Mouse (Mus musculus): ENCODE measurements at regions not wholly inside any gene's neighbourhood (a gene's known extent, or its start where the extent isn't known, plus 50 kb on each side); places are given as distances from the start of the nearest gene placed in this dataset.
A peak's percentile ranks its signal among the peaks of the same experiment; 100 is the strongest.

DNA sequence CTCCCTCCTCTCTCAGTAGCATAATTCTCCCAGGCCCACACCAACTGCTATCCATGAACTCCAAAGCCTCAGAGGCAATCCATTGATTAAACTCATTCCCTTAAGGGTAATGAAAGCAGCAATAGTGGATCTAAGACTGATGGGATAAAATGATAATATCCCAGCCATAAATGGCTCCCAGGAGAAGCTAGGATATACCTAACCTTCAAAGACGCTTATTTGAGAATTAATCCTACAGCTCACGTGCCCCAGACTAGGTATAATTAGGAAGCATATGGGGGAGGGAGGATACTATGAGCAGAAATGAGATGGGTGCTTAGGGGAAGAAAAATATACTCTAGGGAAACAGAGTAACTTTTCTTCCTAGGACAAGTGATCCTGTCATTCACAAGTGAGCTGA, 52.8 kb upstream of the Rnf32 start:
- DNase-seq (ENCODE audit: low read depth, low spot score): no peak

DNA sequence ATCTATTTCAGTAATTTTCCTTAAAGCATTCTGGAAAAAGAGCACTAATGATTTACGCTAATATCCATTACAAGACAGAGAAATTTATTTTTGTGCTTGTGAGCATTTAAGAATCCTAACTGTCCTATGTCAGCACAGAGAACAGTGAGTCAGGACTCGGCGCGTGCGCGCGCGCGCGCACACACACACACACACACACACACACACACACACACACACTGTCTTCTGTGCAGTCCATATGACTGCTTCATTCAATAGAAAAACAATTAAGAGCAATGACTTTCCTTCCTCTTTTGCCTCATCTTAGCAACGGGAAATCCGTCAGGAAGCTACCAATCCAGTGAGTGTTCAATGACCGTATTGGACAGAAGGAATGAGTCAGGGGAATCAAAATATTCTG, 53.3 kb upstream of the Rnf32 start:
- DNase-seq (ENCODE audit: low read depth, low spot score): no peak

DNA sequence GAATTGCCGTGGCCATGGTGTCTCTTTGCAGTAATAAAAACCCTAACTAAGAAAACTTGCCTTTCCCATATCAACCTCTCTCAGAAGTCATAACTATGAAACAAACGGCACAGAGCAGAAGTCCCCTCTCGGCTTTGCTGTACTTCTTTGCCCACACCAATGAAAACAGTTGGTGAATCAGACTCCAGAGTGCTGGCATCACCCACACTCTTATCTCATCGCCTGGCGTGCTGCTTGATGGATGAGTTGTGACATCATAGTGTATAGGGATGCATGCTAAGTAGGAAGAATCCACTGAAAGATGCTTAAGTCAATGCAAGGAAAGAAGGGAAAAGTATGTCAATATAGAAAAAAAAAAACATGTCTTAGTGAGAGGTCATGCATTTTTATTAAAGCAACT, 58.3 kb upstream of the Rnf32 start:
- DNase-seq (ENCODE audit: low read depth, low spot score): peak; percentile 6

DNA sequence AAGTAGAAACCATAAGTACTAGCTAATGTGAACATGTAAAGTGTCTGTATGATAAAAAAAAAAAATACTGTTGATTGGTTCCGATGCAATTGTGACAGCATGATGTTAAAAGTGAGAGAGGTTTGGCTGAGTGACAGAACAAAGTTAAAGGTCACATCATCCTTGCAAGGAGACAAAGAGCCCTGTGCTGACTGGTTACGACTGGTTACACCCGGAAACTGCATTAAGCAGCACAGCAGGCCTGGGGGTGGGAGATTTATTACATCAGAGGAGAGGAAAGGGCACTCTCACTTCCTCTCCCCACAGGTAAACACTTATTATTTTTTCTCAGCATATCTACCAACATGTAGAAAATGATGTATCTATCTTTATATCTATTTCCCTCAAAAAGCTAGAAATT, 63.5 kb upstream of the Rnf32 start:
- DNase-seq (ENCODE audit: low read depth, low spot score): no peak

DNA sequence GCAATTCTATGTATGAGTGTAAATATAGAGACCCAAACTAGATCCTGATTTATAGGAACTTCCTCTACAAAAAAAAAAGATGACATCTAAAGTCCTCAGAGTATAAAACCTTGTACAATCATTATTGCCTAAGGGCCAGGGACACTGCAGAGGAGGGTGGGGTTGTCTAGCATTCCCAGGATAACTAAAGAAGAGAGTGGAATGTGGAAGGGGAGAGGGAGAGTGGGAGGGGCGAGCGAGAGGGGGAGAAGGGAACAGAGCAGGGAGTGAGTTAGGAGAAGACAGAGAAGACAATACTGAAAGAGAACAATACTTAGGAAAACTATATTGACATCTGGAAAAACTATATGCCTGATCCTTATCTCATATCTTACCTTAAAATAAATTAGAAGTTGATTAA, 64.0 kb upstream of the Rnf32 start:
- DNase-seq (ENCODE audit: low read depth, low spot score): no peak

DNA sequence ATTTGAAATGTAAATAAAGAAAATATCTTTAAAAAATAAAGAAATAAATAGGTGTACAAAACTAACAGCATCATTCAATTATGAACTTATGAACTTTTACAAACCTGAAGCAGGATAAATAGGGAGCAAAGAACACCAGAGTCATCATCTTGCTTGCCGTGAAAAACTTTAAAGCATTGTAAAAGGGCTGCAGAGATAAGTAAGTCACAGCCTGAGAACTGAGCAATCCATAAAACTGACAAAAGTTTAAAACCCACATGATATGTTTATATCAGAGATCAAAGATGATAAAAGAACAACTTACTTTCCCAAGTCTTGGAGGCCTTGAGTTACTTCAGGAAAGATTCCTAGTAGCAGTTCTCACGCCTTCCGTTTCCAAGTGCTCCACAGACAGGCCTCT, 66.1 kb upstream of the Rnf32 start:
- DNase-seq (ENCODE audit: low read depth, low spot score): no peak

DNA sequence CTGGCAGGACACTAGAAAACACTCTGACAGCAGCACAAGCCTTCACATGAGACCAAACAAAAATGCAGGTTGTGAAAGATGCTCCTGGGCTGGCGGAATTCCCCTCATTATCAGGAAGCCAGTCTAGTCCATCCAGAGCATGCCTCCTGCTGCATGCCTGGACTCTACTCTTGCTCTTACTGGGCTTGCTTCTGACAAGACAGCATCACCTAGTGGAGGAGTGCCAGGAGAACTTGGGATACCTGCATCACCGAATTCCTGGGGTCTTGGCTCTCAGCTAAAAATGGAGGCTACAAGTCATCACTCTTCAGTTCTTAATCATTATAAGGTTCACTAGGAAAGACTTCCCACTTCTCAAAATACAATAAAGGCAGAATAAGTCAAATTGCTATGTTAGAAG, 78.8 kb upstream of the Rnf32 start:
- no peak for DNase-seq (ENCODE audit: low read depth, low spot score)

DNA sequence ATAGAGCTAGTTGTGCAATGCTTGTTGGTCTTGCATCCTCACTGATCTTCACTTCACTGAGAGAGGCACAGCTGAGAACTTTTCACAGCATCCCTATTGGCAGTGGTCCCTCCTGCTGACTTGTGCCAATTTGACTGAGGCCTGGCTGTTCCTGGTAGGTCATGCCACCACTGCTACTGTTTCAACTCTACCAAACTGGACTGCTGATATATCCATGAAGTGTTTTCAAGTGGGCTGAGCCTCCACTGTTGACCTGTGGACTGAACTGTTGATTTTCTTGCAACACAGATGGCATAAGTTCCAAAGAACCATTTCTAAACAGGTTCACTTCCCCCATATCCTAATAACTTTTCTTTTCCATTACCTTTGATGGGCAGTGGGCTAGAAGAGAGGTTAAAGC, 83.3 kb upstream of the Rnf32 start:
- DNase-seq (ENCODE audit: low read depth, low spot score): no peak

DNA sequence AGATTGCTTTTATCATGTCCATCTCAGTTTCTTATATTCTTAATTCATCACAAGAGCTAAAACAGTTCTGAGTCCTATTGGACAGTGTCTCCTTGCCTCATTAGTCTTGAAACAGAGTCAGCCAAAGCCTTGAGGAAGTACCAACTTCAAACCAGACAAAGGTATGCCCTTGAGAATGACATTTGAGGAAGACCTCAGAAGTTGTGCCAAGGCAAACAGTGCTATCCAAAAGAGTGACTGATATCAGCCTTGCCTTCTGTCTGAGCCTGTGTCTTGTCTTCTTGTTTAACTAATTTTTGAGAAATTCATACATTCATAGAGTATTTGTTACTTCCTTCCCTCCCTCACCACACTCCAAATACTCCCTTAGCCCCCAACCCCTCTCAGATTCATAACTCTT, 88.5 kb upstream of the Rnf32 start:
- DNase-seq (ENCODE audit: low read depth, low spot score): no peak

DNA sequence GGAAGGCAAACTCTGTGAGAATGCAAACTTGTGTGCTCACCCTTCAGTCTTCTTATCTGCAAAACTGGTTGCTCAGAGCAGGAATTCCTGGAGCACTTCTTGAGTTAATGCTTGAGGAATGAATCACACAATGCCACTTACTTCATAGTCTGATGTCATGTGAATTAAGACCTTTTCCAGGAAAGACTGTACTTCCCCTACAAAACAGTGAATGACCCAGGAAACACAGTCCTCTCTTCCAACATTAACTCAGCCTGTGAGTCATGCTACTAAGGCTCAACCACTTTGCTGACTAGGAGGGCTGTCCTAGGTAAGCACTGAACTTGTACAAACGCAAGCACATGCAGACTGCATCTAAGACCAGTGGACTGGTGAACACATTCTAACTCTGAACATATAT, 112.5 kb upstream of the Rnf32 start:
- DNase-seq (ENCODE audit: low read depth, low spot score): peak; percentile 2

DNA sequence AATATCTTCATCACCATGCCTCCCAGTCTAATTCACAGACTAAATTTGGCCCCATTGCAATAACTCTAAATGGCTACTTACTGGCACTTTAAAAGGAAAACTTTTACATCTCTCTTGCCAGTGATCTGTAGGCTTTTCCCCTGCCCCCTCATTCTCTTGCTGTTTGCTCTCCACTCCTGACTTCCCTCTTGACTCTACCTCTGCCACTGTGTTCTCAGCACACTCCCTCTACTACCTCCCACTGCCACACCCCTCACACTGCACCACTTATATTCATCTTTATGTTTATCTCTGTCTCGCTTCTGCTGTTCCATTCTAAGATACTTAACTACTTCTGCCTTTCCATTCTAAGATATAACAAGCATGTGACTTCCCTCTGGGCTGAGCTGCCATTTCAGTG, 141.4 kb upstream of the Rnf32 start:
- DNase-seq (ENCODE audit: low read depth, low spot score): no peak

DNA sequence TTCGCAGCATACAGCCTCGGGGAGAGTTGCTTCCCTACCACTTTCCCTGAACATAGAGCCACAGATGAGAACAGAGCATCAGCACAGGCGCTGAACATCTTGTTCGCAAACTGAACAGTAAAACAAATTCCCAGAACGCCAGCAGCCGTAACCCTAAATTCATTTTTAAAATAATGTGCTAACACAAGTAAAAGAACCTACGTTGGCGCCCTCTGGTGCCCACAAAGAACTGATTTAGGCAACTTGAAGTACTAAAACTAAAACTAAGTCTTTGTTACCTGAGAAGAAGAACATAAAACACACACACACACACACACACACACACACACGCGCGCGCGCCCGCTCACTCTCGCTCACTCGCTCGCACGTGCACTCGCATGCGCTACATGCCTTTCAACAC, 159.2 kb upstream of the Rnf32 start:
- DNase-seq (ENCODE audit: low read depth, low spot score): peak; percentile 80

DNA sequence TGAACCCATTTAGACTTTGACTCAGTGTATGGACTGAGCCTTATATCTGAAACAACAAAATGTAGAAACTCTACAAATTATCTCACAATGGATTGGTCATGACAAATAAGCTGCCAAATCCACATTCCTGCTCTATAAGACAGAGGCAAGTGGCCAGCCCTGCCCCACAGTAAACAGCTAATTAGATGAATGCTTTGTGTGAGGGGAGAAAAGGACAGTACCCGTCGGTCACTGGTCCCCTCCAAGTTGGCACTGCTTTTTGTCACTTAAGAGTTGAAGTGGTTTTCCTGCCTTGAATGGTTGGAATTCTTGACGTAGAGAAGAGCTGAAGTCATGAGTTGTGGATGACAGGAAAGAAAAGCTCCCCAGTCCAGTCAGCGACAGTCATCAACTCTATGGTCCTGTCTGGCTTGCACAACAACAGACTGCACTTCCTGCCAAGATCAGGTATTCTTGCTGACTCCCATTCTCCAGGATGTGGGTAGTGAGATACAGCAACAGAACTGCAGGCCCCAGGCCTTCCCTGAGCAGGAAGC, 162.3 kb upstream of the Rnf32 start:
- DNase-seq (ENCODE audit: low read depth, low spot score): no peak

DNA sequence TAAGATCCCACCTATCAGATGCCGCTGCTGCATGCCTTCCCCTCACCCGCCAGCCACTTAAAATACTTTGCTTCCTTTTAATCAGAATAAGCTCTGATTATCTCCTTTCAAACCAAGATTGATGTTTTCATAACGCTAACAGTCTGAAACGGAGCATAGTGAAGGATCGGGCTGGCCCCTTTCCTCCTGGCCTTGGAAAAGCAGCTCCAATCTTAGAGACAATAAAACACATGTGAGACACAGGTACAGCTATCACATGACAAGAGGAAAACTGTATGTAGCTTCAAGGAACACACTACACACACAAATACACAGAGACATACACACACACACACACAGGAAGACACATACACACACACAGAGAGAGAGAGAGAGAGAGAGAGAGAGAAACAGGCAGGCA, 165.3 kb upstream of the Rnf32 start:
- no peak for DNase-seq (ENCODE audit: low read depth, low spot score)

DNA sequence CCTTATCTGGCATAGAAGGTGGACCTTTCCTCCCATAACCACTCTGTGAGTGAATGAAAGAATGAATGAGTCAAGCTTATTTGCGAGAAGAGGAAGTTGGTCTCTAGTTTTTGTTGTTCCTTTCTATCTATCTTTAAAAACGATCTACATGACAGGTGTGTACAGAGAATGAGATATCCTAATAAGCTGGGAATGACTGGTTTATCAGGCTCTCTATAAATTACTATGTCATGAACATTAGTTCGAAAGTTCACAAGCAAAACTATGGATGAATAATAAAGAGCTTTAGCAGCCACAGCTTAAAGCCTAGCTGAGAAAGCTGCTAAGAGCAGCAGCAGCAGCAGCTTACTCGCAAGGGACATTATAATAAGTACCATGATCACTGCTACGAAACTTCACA, 165.8 kb upstream of the Rnf32 start:
- no peak for DNase-seq (ENCODE audit: low read depth, low spot score)

DNA sequence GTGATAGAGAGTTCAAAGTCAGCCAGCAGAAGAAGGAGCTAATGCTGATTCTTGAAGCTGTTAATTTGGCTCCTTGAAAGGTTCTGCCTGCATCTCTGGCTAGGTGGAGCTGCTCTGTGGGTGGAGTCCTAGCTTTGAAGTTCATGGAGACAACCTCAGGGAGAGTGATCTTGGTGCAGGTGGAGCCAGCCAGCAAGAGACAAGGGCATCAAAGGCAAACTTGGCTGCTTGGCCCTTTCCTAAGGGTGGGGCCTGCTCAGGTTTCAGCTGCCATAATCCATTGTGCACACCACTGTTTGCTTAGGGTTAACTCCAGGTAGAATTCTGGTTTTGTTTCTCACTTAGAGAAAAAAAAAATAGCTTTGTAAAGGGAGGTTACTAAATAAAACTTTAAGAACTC, 170.7 kb upstream of the Rnf32 start:
- DNase-seq (ENCODE audit: low read depth, low spot score): no peak

DNA sequence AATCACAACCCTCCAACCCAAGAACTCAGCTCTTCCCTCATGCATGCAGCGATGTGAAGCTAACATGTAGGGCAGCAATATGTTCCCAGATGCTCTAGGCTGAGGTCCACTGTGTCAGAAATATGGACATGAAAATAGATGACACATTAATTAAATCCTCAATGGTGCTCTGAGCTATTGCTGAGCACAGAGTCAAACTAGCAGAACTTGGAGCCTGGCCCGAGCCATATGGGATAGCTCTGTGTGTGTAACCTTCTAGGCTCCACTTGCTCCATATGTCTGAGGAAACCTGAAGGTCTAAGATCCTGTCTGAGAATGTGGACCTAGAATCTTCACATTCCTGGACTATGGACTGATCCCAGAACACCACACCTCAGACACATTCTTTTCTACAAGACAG, 203.0 kb upstream of the Rnf32 start:
- DNase-seq (ENCODE audit: low read depth, low spot score): peak; percentile 7

DNA sequence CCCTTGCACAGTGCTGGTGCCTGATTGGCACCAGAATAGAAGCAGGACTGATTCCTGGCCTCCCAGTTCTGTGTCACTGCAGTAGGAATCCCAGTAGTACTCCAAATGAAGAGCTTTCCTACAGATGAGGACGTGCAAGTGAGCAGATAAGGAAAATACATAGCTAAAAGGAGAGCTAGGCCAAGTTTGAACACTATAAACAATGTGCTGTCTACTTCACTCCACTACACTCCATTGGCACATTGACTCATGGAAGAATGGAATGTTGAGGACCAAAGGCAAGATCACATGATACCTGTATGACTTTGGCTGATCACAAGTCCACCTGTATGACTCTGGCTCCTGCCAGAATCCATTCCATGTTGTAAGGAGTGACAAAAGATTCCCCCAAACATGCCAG, 215.9 kb upstream of the Rnf32 start:
- DNase-seq (ENCODE audit: low read depth, low spot score): no peak

DNA sequence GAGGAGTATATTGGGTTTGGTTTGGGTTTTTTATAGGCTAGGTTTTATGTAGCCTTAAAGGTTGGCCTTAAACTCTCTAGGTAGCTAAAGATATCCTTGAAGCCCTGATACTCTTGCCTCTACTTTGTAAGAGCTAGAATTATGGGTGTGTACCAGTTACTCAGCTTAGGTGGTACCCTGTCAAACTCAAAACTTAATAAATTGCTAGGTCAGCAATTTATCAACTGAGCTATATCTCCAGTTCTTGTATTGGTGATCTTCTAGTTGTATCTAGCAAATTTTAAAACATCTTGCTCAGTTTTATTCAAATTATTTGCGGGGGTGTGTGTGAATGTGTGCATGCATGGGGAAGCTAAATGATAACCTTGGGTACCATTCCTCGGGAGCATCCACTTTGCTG, 225.4 kb upstream of the Rnf32 start:
- no peak for DNase-seq (ENCODE audit: low read depth, low spot score)

DNA sequence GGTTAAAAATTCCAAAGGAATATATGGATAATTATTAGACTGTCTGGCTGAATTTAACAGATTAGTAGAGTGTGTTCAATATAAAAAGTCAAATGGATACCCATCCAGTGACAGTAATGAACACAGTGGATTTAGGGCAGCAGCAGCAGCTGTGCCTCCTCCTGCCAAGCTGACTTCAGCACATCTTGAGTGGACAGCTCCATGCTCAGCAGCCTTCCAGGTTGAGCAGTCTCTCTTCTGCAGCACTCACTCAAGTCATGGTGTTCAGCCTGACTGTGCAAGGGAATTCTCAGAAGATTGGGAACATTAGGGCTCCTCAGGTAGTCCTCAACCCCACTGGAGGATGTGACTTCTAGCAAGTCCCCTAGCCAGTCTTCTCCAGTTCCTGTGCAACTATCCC, 240.8 kb upstream of the Rnf32 start:
- no peak for DNase-seq (ENCODE audit: low read depth, low spot score)

DNA sequence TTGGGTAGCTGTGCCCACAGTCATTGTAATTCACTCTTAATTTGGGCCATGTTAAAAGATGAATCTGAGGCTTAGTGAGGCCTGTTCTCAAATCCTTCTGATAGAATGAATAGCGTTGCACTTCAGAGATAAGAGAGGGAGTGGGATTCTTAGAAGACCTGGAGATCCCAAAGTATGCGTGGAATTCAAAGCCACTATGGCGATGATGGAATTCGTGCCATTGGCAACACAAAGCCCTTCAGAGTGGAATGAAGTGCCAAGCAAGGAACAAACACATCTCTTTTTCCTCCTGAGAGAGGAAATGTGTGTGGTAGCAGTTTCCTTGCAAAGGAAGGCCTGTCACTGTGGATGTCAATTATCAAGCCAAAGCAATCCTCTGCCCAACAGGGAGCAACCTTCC, 248.3 kb upstream of the Rnf32 start:
- DNase-seq (ENCODE audit: low read depth, low spot score): no peak

DNA sequence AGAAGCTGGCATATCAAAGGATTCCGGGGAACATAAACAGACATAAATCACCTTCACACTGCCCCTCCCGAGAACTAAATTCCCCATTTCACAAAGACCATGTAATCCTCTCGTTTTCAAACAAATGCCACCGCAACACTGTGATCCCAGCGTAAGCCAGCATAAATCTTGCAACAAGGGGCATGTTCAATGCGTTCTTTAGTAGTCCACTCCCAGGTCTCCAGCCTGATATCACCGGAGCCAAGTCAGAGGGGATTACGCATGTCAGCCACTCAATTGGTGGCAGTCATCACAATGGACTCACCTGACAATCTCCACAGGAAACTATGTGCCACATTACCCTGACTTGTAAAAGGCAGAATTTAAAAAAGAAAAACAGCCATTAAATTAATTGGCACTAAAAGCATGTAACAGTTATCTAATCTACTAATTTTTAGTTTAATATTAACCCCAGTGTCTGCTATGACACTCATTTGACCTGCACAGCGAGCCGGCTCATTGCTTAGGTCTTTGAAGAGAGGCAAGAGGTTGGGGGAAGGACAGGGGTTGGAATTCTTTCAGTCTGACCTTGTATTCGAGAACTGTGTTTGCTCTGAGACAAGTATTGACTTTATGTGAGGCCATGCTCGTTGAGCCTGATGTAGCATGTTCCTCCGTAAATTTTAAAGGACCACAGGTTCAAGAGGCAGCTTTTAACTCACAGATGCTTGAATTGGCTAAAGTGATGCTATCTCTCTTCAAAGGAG, 252.0 kb upstream of the Rnf32 start:
- DNase-seq (ENCODE audit: low read depth, low spot score): no peak

DNA sequence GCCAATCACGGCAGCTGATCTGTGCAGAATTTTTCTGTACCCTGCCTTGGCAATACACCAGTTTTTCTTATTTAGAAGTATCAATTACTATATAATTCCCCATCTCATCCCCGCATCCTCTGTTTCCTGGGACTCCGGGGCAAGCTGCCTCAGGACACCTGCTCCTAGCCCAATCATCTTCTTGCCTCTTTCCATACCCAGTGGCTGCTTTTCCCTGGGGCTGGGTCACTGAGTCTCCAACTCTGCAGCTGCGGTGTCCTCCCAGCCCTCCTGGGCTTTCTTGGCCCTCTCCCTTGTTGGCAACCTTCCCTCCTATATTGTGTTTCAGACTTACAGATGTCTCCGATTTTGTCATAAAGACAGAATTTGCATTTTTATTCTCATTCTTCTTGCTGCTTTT, 254.8 kb upstream of the Rnf32 start:
- no peak for DNase-seq (ENCODE audit: low read depth, low spot score)

Data from brain, adult 2 months (tissue).